Mouse (Mus musculus) C2C12 (cell line): Measurements from ENCODE around the gene Whamm. TPM values are rescaled to one million over a fixed set of nuclear protein-coding genes. Genes with fewer than 3 reads are reported as not detected.

ENCODE experiments used
- H3K27me3 ChIP-seq: one replicate; pipeline ENCODE4 v1.6.1; 2011; ENCODE audit not compliant: control insufficient read depth, insufficient read depth, insufficient read length
- H3K36me3 ChIP-seq: one replicate; pipeline ENCODE4 v1.6.1; 2011; ENCODE audit not compliant: control insufficient read depth, insufficient read depth
- H3K4me3 ChIP-seq: one replicate; pipeline ENCODE4 v1.5.1; 2011; ENCODE audit warnings: mild to moderate bottlenecking, control low read depth; ENCODE audit not compliant: poor library complexity, insufficient read depth, severe bottlenecking
- H3K79me2 ChIP-seq: one replicate; pipeline ENCODE4 v1.6.1; 2011; ENCODE audit not compliant: control insufficient read depth, insufficient read depth
- H3K79me3 ChIP-seq: one replicate; pipeline ENCODE4 v1.6.1; 2011; ENCODE audit warnings: low read depth, control low read depth
- H3ac ChIP-seq: one replicate; pipeline ENCODE3; 2011; ENCODE audit warnings: low read depth; ENCODE audit not compliant: control insufficient read depth, insufficient read length
- CEBPB ChIP-seq: IDR thresholded peaks from one replicate; pipeline ENCODE4 v1.6.1; 2011; ENCODE audit warnings: low read depth, mild to moderate bottlenecking, control low read depth, moderate library complexity
- CTCF ChIP-seq: IDR thresholded peaks from one replicate; pipeline ENCODE4 v1.5.1; 2011; ENCODE audit not compliant: control insufficient read depth, insufficient read depth, insufficient read length
- MAX ChIP-seq: IDR thresholded peaks from one replicate; pipeline ENCODE4 v1.6.1; 2011; ENCODE audit warnings: mild to moderate bottlenecking, control low read depth
- MYOD1 ChIP-seq: IDR thresholded peaks from one replicate; pipeline ENCODE4 v1.6.1; 2011; ENCODE audit warnings: low read depth; ENCODE audit not compliant: control insufficient read depth, insufficient read length
- MYOG ChIP-seq: IDR thresholded peaks from one replicate; pipeline ENCODE4 v1.6.1; 2011; ENCODE audit not compliant: control insufficient read depth, insufficient read length; ENCODE audit errors: extremely low read depth
- polyA plus RNA-seq: library from polyadenylated mRNA; unstranded; fragments of >200 nt; fragmentation: generic; extraction: Trizol; gene quantifications from one replicate; pipeline ENCODE4 v1.2.1, GENCODE M21; 2012; ENCODE audit warnings: missing spikeins

Whamm gene
- polyA plus RNA-seq, 1 experiment = 3.2 TPM

- H3K4me3 ChIP-seq = no peak overlapping the region
- H3ac ChIP-seq = no peak overlapping the region
- H3K79me2 ChIP-seq = no peaks in the 10 kb centered on the region
- no peaks in the 10 kb centered on the region for H3K36me3 ChIP-seq
- peaks cover 35% of the 10 kb centered on the region for H3K27me3 ChIP-seq
- TF ChIP-seq MAX = no peak
- TF ChIP-seq CTCF = no peak
- TF ChIP-seq MYOD1 = no peak
- TF ChIP-seq MYOG = no peak
- TF ChIP-seq CEBPB = no peak
- no peaks in the 10 kb centered on the region for H3K79me3 ChIP-seq
Observed at GRCm38 (mm10) chr7:81644551-81645235, 73.6 kb downstream of the Whamm start.

Other genes with a start within 250 kb of the Whamm start
- gene Rps17, start 226.0 kb upstream of the Whamm start, polyA plus RNA-seq = 3,363 TPM
- gene Cpeb1, start 115.8 kb upstream of the Whamm start, polyA plus RNA-seq = 0.81 TPM
- gene Ap3b2, start 77.3 kb upstream of the Whamm start, polyA plus RNA-seq = not detected
- not detected for gene BC048679, start 73.0 kb upstream of the Whamm start, polyA plus RNA-seq
- not detected for gene Fsd2, start 4.3 kb upstream of the Whamm start, polyA plus RNA-seq
- gene Homer2, start 136.3 kb downstream of the Whamm start, polyA plus RNA-seq = 0.05 TPM
- 14.8 TPM for gene Ramac, start 191.7 kb downstream of the Whamm start, polyA plus RNA-seq
- gene 3110040N11Rik, start 218.2 kb downstream of the Whamm start, polyA plus RNA-seq = 34.3 TPM